Mouse (Mus musculus) liver, adult 2 months (tissue): ENCODE measurements around the gene Spindoc.

Experiments
- CTCF ChIP-seq: fragments of 200-500 bp; IDR thresholded peaks from 2 replicates; pipeline ENCODE4 v1.5.1; 2011; ENCODE audit warnings: low read depth, low read length, control low read depth
- POLR2A ChIP-seq: fragments of 200-500 bp; IDR thresholded peaks from 2 replicates; pipeline ENCODE4 v1.6.1; 2011; ENCODE audit warnings: low read length, control low read depth; ENCODE audit not compliant: insufficient read depth; ENCODE audit errors: extremely low read depth

- TF ChIP-seq POLR2A: no peak
- no peak for TF ChIP-seq CTCF
Observed at GRCm38 (mm10) chr19:7321391-7321790, 61.4 kb downstream of the Spindoc start.
